Mouse (Mus musculus): Measurements from ENCODE around the gene Sh2d1a. TPM values are rescaled to one million over a fixed set of nuclear protein-coding genes. Genes with fewer than 3 reads are reported as not detected.

Sh2d1a gene
- not detected in 4 replicates for total RNA-seq (2023)

GRCm38 (mm10) chrX:42502291-42503043, at the start of gene Sh2d1a:
Gene Sh2d1a, plus strand, starts transcription at chrX:42502453.

GRCm38 (mm10) chrX:42489446-42489845, 12.8 kb upstream of the Sh2d1a start, which contains the start of gene Tex13c2:
Gene Tex13c2, plus strand, starts transcription at chrX:42489691.

Other genes with a start within 250 kb of the Sh2d1a start
- gene Tex13c2, start 12.8 kb upstream of the Sh2d1a start, total RNA-seq (2023) = not detected in 4 replicates